Mouse (Mus musculus): Measurements from ENCODE around the gene Opalin. TPM values are rescaled to one million over a fixed set of nuclear protein-coding genes. Genes with fewer than 3 reads are reported as not detected.

The Opalin gene
- polyA plus RNA-seq (2012; rRNA removed) = 17.0 and 19.5 TPM in 2 replicates

- no peak for DNase-seq (ENCODE audit: extremely low spot score in 1 of 2, low spot score in 1 of 2)
Observed at GRCm38 (mm10) chr19:41076906-41077305, at the start of gene Opalin. Opalin (minus strand) TSS chr19:41077113.

DNA sequence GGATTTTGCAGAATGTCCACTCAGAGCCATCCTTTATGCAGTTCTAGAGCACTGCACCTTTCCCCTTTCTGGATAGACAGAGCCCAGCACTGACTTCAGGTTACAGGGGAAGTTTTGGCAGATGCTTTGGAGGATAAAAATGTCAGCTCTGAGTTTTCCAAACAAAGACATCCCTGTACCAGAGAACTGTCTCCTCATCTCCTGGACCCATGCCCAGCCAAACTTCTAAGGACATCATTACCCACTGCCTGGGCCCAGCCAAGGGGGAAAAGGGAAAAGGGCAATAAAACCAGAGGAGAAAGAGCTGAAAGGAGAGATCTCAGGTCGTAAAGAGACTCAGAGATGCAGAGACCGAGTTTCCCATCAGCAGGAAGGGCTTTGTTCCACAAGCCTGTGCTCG, 46.1 kb upstream of the Opalin start:
- DNase-seq (ENCODE audit: extremely low spot score in 1 of 2, low spot score in 1 of 2) = no peak

- DNase-seq (ENCODE audit: extremely low spot score in 1 of 2, low spot score in 1 of 2) = peak; percentile 34 to 75
Observed at GRCm38 (mm10) chr19:41119924-41120323, 43.0 kb upstream of the Opalin start.

GRCm38 (mm10) chr19:41118346-41118745, 41.4 kb upstream of the Opalin start:
- no peak for DNase-seq (ENCODE audit: extremely low spot score in 1 of 2, low spot score in 1 of 2)

DNA sequence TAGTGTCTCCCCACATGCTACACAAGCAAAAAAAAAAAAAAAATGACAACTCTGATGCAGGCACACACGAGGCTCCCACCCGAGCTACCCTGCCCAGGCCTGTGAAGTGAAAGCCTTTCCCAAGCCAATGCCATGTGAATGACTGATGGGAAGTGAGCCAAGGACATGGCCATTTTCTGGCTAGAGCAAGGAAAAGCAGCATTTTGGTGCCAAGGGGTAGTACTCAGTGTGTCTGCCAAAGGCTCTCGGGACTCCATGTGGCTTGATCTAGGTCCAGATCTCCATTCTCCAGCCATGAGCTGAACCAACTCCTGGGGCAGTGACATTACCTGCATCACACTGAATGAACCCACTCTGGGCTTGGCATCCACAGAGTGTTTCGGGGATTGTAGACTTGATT, 40.4 kb upstream of the Opalin start:
- DNase-seq (ENCODE audit: extremely low spot score in 1 of 2, low spot score in 1 of 2) = no peak

DNA sequence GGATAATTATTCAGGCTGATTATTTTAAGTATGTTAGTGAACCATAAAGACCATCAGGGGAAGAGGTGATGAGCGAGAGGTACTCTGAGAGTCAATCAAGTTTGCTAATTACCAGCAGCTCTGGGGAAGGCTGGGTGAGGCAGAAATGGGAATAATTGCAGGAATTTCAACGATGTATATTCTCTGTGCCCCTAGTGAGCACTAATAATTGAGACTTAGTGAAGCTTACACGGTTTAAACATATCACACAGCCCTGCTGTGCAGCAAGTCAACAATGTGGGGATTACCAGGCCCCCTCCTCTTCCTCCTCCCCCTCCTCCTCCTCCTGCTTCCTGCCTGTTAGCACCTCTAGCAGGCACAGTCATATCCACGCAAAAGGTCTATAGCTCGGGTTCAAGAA, 37.7 kb upstream of the Opalin start:
- DNase-seq (ENCODE audit: extremely low spot score in 1 of 2, low spot score in 1 of 2) = no peak

DNA sequence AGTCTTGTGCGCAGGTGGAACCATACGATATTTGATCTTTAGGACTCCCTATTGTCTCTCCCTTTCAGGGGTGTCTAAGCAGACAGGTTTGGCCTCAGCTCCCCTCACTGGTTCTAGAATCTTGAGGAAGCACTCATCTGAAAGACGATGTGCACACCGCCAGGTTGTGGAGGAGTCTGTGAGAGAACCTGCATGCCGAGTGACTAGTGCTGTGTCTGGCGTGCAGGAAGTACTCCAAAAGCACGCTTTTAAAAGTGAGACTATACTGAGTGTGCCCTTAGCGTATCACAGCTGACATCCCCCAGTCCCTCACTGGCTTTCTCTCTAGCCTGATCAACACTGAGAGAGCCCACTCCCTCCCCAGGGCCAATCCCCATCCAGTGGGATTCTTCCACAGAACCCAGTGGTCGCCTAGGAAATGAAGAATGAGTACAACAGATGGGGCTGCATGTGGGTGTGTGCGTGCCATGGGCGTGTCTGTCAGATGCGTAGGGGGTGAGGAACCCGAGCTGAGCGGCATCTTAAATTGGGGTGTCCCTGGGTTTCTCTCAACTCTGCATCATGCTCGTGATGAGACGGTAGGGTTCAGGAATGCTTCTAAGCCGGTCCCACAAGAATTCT, 37.1 kb upstream of the Opalin start:
- peak in 1 of 2 experiments; percentile 63 for DNase-seq (ENCODE audit: extremely low spot score in 1 of 2, low spot score in 1 of 2)

GRCm38 (mm10) chr19:41112609-41113008, 35.7 kb upstream of the Opalin start:
- no peak for DNase-seq (ENCODE audit: extremely low spot score in 1 of 2, low spot score in 1 of 2)

DNA sequence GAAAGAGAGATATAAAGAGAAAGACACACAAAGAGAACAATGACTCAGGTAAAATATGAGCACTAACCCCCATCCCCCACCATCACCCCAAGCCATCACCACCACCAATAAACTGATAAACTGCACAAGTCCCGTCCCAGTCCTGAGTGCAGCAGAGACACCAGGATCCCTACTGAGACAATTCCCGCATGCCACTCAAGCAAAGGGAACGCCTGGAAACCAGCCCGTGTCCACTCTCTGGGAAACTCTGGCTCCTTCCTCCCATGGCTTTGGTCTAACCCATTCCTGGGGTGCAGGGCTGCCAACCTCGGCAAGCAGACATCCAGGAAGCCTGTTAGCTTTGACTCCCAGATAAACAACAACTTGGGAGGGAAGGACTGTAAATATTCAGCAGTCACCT, 33.1 kb upstream of the Opalin start:
- no peak for DNase-seq (ENCODE audit: extremely low spot score in 1 of 2, low spot score in 1 of 2)

DNA sequence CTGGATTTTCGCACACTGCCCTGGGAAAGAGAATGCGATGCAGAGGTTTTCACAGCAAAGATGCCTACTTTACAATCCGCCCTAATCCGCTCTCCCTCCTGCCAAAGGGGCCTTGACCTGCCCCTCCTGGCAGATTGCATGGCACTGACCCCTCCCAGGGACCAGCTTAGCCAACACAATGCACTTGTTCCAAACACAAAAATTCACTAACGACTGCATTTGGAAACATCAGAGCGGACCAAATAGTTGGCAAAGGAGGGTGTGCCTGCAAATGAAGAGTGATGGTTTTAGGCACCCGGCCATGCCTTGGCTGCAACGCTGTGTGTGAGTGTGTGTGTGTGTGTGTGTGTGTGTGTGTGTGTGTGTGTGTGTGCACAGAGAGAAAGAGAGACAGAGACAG, 32.6 kb upstream of the Opalin start:
- no peak for DNase-seq (ENCODE audit: extremely low spot score in 1 of 2, low spot score in 1 of 2)

DNA sequence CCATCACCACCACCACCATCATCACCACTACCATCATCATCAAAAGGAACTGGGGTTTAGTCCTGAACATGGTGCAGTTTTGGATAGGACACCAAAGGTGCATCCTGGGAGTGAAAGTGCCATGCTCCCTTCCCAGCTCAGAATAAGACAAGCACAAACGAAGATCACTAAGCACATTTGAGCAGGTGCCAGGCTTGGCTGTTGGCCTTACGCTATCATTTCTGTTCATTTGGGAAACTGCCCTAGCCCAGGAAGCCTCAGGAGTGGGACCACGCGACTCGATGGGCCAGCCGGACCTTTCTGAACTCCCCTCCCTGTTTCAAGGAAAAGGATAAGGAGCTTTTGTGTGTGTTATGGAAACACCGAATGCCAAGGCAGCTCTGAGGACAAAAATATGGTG, 31.8 kb upstream of the Opalin start:
- DNase-seq (ENCODE audit: extremely low spot score in 1 of 2, low spot score in 1 of 2) = no peak

GRCm38 (mm10) chr19:41107530-41107929, 30.6 kb upstream of the Opalin start:
- DNase-seq (ENCODE audit: extremely low spot score in 1 of 2, low spot score in 1 of 2) = no peak

- peak in 1 of 2 experiments; percentile 68 for DNase-seq (ENCODE audit: extremely low spot score in 1 of 2, low spot score in 1 of 2)
Observed at GRCm38 (mm10) chr19:41104922-41105321, 28.0 kb upstream of the Opalin start.

DNA sequence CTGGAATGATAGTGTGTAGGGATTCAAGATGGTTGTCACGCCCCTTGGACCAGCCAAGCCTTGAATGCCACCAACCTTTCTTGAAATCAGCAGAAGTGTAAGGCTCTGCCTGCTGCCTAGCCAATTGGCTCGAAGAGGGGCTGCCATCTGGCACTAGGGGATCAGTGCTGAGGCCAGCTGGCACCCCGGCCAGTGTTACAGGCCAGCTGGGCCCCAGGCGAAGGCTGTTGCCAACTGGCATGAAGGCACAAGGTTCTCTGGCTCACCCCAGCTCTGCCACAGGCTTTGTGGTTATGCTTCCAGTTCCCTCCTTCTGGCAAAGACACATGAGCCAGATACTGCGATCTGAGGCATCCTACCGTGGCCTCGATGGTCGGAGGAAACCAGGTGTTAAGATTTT, 24.5 kb upstream of the Opalin start:
- peak; percentile 37 to 78 for DNase-seq (ENCODE audit: extremely low spot score in 1 of 2, low spot score in 1 of 2)

DNA sequence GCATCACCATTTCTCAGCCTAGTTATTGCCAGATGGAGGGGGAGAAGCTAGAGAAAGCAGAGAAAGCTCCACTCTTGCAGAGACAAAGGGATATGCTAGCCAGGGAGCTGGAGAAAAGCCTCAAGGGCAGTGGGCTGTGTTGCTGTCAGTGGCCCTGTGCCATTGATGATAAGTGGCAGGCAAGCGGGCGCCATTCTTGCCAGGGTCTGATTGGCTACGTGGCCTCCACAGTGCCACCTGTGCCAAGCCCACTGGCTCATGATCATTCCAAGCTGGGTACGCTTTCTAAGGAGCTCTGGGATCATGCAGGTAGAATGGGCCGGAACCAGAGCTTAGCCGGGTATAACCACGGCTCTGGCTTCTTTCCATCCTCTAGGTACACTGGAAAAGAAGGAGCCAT, 23.9 kb upstream of the Opalin start:
- no peak for DNase-seq (ENCODE audit: extremely low spot score in 1 of 2, low spot score in 1 of 2)

DNA sequence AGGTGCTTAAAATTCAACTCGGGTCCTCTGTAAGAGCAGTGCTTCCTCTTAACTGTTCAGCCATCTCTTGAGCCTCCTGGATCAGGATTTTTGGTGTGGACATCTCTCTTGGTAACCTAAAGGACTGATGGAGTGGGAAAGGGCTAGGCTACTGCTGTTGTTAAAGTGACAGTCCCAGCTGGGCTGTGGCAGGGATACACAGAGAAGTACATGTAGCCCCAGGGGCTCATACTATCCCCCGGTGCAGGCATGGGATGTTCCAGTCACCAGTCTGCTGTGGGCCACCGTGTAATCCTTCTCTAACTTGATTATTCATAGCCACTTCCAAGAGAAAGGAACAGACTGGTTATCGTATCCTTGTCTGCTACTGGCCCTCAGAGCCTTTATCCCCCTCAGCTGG, 20.1 kb upstream of the Opalin start:
- DNase-seq (ENCODE audit: extremely low spot score in 1 of 2, low spot score in 1 of 2) = no peak

DNA sequence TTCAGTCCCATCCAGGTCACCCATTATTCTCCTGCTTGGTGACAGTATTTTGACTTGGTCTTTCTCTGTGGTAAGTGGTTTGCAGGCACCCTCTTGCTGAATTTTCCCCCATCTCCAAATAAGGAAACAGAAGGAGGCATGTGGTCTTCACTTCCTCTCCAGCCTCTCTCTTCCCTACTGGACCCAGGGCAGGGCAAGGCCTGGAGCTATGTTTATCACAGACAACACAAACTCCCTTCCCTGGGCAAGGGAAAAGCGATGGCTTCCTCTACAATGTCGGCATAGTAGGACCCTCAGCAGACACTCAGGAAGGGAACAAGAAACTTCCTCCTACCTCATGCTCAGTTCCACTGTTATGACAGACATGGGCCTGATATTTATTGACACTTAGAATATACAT, 15.0 kb upstream of the Opalin start:
- DNase-seq (ENCODE audit: extremely low spot score in 1 of 2, low spot score in 1 of 2) = no peak

- DNase-seq (ENCODE audit: extremely low spot score in 1 of 2, low spot score in 1 of 2) = peak; percentile 38 to 88
Observed at GRCm38 (mm10) chr19:41089833-41090232, 12.9 kb upstream of the Opalin start.

GRCm38 (mm10) chr19:41088491-41088890, 11.6 kb upstream of the Opalin start:
- no peak for DNase-seq (ENCODE audit: extremely low spot score in 1 of 2, low spot score in 1 of 2)

DNA sequence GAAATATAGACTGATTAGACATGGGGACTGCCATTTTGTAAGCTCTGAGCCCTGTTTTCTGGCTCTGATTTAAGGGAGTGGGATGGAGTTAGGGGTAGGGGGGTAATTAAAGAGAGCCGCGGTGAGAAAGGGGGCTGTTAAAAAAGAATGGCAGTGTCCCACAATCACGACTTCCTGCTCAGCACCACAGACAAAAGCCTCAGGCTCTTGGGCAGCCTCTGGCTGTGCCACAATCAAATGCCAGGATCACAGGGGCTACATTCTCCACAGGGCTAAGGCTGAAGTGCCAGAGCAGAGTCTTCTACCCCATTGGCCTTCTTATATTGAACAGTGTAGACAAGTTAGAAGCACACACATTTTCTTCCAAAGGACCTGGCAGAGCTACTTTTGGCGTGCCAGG, 11.0 kb upstream of the Opalin start:
- DNase-seq (ENCODE audit: extremely low spot score in 1 of 2, low spot score in 1 of 2) = no peak

DNA sequence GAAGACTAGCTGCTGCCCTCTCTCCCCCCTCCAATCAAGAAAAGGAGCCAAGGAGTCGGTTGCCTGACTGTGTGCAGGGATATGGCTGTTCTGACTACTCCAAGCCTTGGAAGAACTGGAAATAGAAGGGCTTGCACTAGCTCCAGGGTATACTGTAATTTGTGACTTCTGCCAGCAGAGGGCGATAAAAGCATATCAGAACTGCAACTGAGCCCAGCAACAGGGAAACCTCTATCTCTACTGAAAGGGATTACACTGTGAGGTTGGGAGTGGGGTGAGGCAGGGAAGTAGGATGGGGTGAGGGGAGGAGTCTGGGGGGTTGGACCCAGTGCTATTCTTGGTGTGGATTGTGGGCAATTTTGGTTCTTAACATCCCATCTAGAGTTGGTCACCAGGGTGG, 9.8 kb upstream of the Opalin start:
- peak; percentile 62 to 95 for DNase-seq (ENCODE audit: extremely low spot score in 1 of 2, low spot score in 1 of 2)

- DNase-seq (ENCODE audit: extremely low spot score in 1 of 2, low spot score in 1 of 2) = no peak
Observed at GRCm38 (mm10) chr19:41086289-41086688, 9.4 kb upstream of the Opalin start.

- no peak for DNase-seq (ENCODE audit: extremely low spot score in 1 of 2, low spot score in 1 of 2)
Observed at GRCm38 (mm10) chr19:41083646-41084045, 6.7 kb upstream of the Opalin start.
